Comparison of ENCODE assay signal across 8 mouse cellular contexts in the genomic region with DNA sequence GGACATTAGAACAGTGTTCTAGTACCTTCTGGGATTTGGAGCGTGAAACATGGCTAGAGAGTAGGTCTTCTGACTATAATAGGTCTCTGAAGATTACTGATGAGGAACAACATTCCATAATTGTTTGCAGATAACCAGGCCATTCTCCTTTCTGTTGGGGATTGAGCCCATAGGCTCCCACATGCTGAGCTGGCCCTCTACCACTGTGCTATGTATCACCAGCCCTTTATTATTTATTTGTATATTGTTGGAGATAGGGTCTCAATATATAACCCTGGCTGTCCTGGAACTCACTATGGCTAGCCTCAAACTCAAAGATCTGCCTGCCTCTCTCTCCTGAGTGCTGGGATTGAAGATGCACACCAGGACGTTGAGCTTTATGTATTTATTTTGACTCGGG. TPM values are rescaled to one million over a fixed set of nuclear protein-coding genes. Genes with fewer than 3 reads are reported as not detected.
DNase-seq lines count a peak whose midpoint lies in the region; ATAC-seq lines count a peak whose summit lies in the region.

No protein-coding gene starts in this region.

- H3K4me3 ChIP-seq in liver, embryonic 11.5 days (ENCODE audit: low read depth, low read length): peak overlapping the region; percentile 80
- H3K4me3 ChIP-seq in embryonic facial prominence, embryonic 15.5 days (replicated peaks): peak overlapping the region; percentile 77
- H3K4me3 ChIP-seq in limb, embryonic 10.5 days: peak overlapping the region; percentile 84
- H3K4me3 ChIP-seq in neural tube, embryonic 15.5 days (replicated peaks): peak overlapping the region; percentile 76

- 59% methylated on average over 3 of the region's 3 CpGs for WGBS in liver, embryonic 11.5 days
- WGBS in embryonic facial prominence, embryonic 15.5 days: 53% methylated on average over 3 of the region's 3 CpGs
- WGBS in limb, embryonic 10.5 days: 65% methylated on average over 3 of the region's 3 CpGs
- WGBS in neural tube, embryonic 15.5 days: 62% methylated on average over 3 of the region's 3 CpGs

- H3K27ac ChIP-seq in liver, embryonic 11.5 days (ENCODE audit: low read depth, low read length): no peak overlapping the region
- H3K27ac ChIP-seq in embryonic facial prominence, embryonic 15.5 days (replicated peaks): peak overlapping the region; percentile 35; the same call in 1 of the 2 replicates
- peak overlapping the region; percentile 84 for H3K27ac ChIP-seq in limb, embryonic 10.5 days
- H3K27ac ChIP-seq in neural tube, embryonic 15.5 days (replicated peaks): peak overlapping the region; percentile 60; the same call in 1 of the 2 replicates

- peaks cover 13% of the 10 kb centered on the region; the same call in 1 of the 2 replicates for H3K4me1 ChIP-seq in liver, embryonic 11.5 days (replicated peaks; ENCODE audit: control insufficient read depth, insufficient read depth, low read length)
- H3K4me1 ChIP-seq in embryonic facial prominence, embryonic 15.5 days: peaks cover 19% of the 10 kb centered on the region; the same call in 1 of the 2 replicates
- H3K4me1 ChIP-seq in limb, embryonic 10.5 days: peaks cover 30% of the 10 kb centered on the region
- H3K4me1 ChIP-seq in neural tube, embryonic 15.5 days: peaks cover 27% of the 10 kb centered on the region

- H3K27me3 ChIP-seq in liver, embryonic 11.5 days (replicated peaks; ENCODE audit: control insufficient read depth, insufficient read depth, low read length): no peaks in the 10 kb centered on the region
- H3K27me3 ChIP-seq in embryonic facial prominence, embryonic 15.5 days: no peaks in the 10 kb centered on the region
- 0 out of 2 replicates have a peak, but pooled peaks cover 3% of the 10 kb centered on the region for H3K27me3 ChIP-seq in limb, embryonic 10.5 days (ENCODE audit: low read depth, poor library complexity, severe bottlenecking)
- H3K27me3 ChIP-seq in neural tube, embryonic 15.5 days (replicated peaks): no peaks in the 10 kb centered on the region

- no peaks in the 10 kb centered on the region for H3K36me3 ChIP-seq in liver, embryonic 11.5 days (ENCODE audit: control insufficient read depth, insufficient read depth, low read length)
- no peaks in the 10 kb centered on the region for H3K36me3 ChIP-seq in embryonic facial prominence, embryonic 15.5 days
- no peaks in the 10 kb centered on the region for H3K36me3 ChIP-seq in limb, embryonic 10.5 days
- no peaks in the 10 kb centered on the region for H3K36me3 ChIP-seq in neural tube, embryonic 15.5 days

- no peaks in the 10 kb centered on the region for H3K9me3 ChIP-seq in liver, embryonic 11.5 days (ENCODE audit: control insufficient read depth, low read length)
- H3K9me3 ChIP-seq in embryonic facial prominence, embryonic 15.5 days (replicated peaks): no peaks in the 10 kb centered on the region
- H3K9me3 ChIP-seq in limb, embryonic 10.5 days (replicated peaks): no peaks in the 10 kb centered on the region
- H3K9me3 ChIP-seq in neural tube, embryonic 15.5 days (replicated peaks): no peaks in the 10 kb centered on the region

- peak overlapping the region; percentile 72 for H3K4me2 ChIP-seq in liver, embryonic 11.5 days
- peak overlapping the region; percentile 95 for H3K4me2 ChIP-seq in embryonic facial prominence, embryonic 15.5 days (replicated peaks)
- peak overlapping the region; percentile 94 for H3K4me2 ChIP-seq in neural tube, embryonic 15.5 days

- peak overlapping the region; percentile 62; the same call in 1 of the 2 replicates for H3K9ac ChIP-seq in liver, embryonic 11.5 days (ENCODE audit: low read depth, low read length)
- no peak overlapping the region for H3K9ac ChIP-seq in embryonic facial prominence, embryonic 15.5 days
- H3K9ac ChIP-seq in neural tube, embryonic 15.5 days (replicated peaks): peak overlapping the region; percentile 78; the same call in 1 of the 2 replicates

- ATAC-seq in liver, embryonic 11.5 days (replicated peaks; ENCODE audit: low FRiP score): no peak
- 0 out of 2 replicates have a peak, but pooled peaks have one; percentile 9 for ATAC-seq in embryonic facial prominence, embryonic 15.5 days (ENCODE audit: insufficient number of reproducible peaks, low FRiP score, low TSS enrichment, low read depth)
- peak; percentile 21; the same call in 1 of the 2 replicates for ATAC-seq in neural tube, embryonic 15.5 days (ENCODE audit: low FRiP score)

- DNase-seq in liver, embryonic 11.5 days (ENCODE audit: low spot score): no peak
- DNase-seq in liver: no peak
- DNase-seq in limb, embryonic 10.5 days (ENCODE audit: low spot score): no peak
- DNase-seq in c-Kit-positive CD71-positive TER-119-positive erythroid progenitor cells, embryonic 14.5 days (ENCODE audit: low spot score): no peak
- DNase-seq in thymus, postnatal 0 days (ENCODE audit: low spot score): no peak
- no peak for DNase-seq in layer of hippocampus, postnatal 14 days (ENCODE audit: low spot score in 2 of 2)

RNA-seq across cellular contexts. Expression of a gene that starts 0.6 kb away (rescaled TPM):
- polyA plus RNA-seq in liver, embryonic 11.5 days (2014; fragmentation: Nextera tagmentation; extraction: Ambion mirVana): 10.6 and 10.7 TPM in 2 replicates
- 21.2 and 23.3 TPM in 2 replicates for polyA plus RNA-seq in embryonic facial prominence, embryonic 15.5 days (2015; fragmentation: Nextera tagmentation; extraction: Ambion mirVana)
- 22.4 and 25.4 TPM in 2 replicates for polyA plus RNA-seq in limb, embryonic 10.5 days (2016; fragmentation: Nextera tagmentation; extraction: Ambion mirVana)
- polyA plus RNA-seq in neural tube, embryonic 15.5 days (2015; fragmentation: Nextera tagmentation; extraction: Ambion mirVana): 30.0 and 36.7 TPM in 2 replicates
- polyA plus RNA-seq in thymus, postnatal 0 days (2015; fragmentation: Nextera tagmentation; extraction: Ambion mirVana): 6.3 and 6.5 TPM in 2 replicates
- 10 to 100 TPM; 13.1 to 13.3 TPM for total RNA-seq in layer of hippocampus, postnatal 14 days (2021)

RNA-seq across cellular contexts. Expression of a gene that starts 29.5 kb away (rescaled TPM):
- 210 and 213 TPM in 2 replicates for polyA plus RNA-seq in liver, embryonic 11.5 days (2014; fragmentation: Nextera tagmentation; extraction: Ambion mirVana)
- 126 and 130 TPM in 2 replicates for polyA plus RNA-seq in embryonic facial prominence, embryonic 15.5 days (2015; fragmentation: Nextera tagmentation; extraction: Ambion mirVana)
- polyA plus RNA-seq in limb, embryonic 10.5 days (2016; fragmentation: Nextera tagmentation; extraction: Ambion mirVana): 201 and 231 TPM in 2 replicates
- 80.0 and 93.1 TPM in 2 replicates for polyA plus RNA-seq in neural tube, embryonic 15.5 days (2015; fragmentation: Nextera tagmentation; extraction: Ambion mirVana)
- polyA plus RNA-seq in thymus, postnatal 0 days (2015; fragmentation: Nextera tagmentation; extraction: Ambion mirVana): 99.8 and 114 TPM in 2 replicates
- 100 to 1,000 TPM; 105 to 112 TPM for total RNA-seq in layer of hippocampus, postnatal 14 days (2021)

RNA-seq across cellular contexts. Expression of a gene that starts 55.8 kb away (rescaled TPM):
- polyA plus RNA-seq in liver, embryonic 11.5 days (2014; fragmentation: Nextera tagmentation; extraction: Ambion mirVana): not detected in 2 replicates
- 0.20 and 0.47 TPM in 2 replicates for polyA plus RNA-seq in embryonic facial prominence, embryonic 15.5 days (2015; fragmentation: Nextera tagmentation; extraction: Ambion mirVana)
- polyA plus RNA-seq in limb, embryonic 10.5 days (2016; fragmentation: Nextera tagmentation; extraction: Ambion mirVana): not detected in 2 replicates
- polyA plus RNA-seq in neural tube, embryonic 15.5 days (2015; fragmentation: Nextera tagmentation; extraction: Ambion mirVana): not detected in 2 replicates
- not detected in 2 replicates for polyA plus RNA-seq in thymus, postnatal 0 days (2015; fragmentation: Nextera tagmentation; extraction: Ambion mirVana)
- not detected for total RNA-seq in layer of hippocampus, postnatal 14 days (2021)

RNA-seq across cellular contexts. Expression of a gene that starts 57.9 kb away (rescaled TPM):
- 20.2 and 21.7 TPM in 2 replicates for polyA plus RNA-seq in liver, embryonic 11.5 days (2014; fragmentation: Nextera tagmentation; extraction: Ambion mirVana)
- polyA plus RNA-seq in embryonic facial prominence, embryonic 15.5 days (2015; fragmentation: Nextera tagmentation; extraction: Ambion mirVana): 20.4 and 21.9 TPM in 2 replicates
- 22.2 and 24.1 TPM in 2 replicates for polyA plus RNA-seq in limb, embryonic 10.5 days (2016; fragmentation: Nextera tagmentation; extraction: Ambion mirVana)
- 20.8 and 22.3 TPM in 2 replicates for polyA plus RNA-seq in neural tube, embryonic 15.5 days (2015; fragmentation: Nextera tagmentation; extraction: Ambion mirVana)
- polyA plus RNA-seq in thymus, postnatal 0 days (2015; fragmentation: Nextera tagmentation; extraction: Ambion mirVana): 18.2 and 19.4 TPM in 2 replicates
- 10 to 100 TPM in 1 of 2 experiments, 1 to 10 TPM in 1; 7.3 to 10.1 TPM for total RNA-seq in layer of hippocampus, postnatal 14 days (2021)
